Comparison of ENCODE assay signal across 23 mouse cellular contexts in the genomic region with DNA sequence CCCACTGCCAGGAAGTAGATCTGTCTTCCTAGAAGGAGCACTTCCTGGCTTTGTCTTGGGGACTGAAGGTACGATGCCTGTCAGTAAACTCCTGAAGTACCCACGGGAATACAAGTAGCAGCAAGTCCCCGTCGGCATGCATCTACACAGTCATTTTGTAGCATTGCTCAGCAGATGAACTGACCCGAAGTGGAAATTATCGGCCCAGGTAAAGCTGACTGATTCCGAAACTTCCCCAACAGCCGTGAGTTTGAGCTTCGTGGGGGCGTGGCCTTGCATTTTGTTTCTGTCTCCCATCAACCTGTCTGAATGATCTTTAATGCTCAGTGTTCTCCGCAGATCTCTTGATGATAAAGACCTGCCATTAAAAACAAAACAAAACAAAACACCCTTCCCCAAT.
DNase-seq lines count a peak whose midpoint lies in the region; ATAC-seq and TF ChIP-seq lines count a peak whose summit lies in the region.
"Had no signal": no experiment of that assay in that cellular context is flagged by ENCODE, and none has a peak within 500 bp of the region (broad histone marks: within the 10 kb centered on the region; RNA-seq: fewer than 3 reads in every experiment).

No protein-coding gene starts in this region.

- H3K4me3 ChIP-seq in CH12.LX (replicated peaks in 1 of 3; ENCODE audit: low read depth in 2 of 3, low read length in 2 of 3, poor library complexity in 1 of 3) = peak overlapping the region in 1 of 3 experiments; percentile 29
- no peak overlapping the region for H3K4me3 ChIP-seq in forebrain, embryonic 16.5 days (replicated peaks; ENCODE audit: low read length)
- H3K4me3 ChIP-seq in left cerebral cortex, adult 2 months = no peak overlapping the region
- H3K4me3 ChIP-seq: forebrain, embryonic 10.5 days; forebrain, embryonic 13.5 days; gastrocnemius, adult 2 months; heart, embryonic 10.5 days; heart, embryonic 13.5 days; hindbrain, embryonic 12.5 days; hindbrain, embryonic 15.5 days had no signal

- in situ Hi-C loops in CH12.LX (cut with MboI; ENCODE audit: low pct_ligation_motif_present, low pct_unique_long_range_greater_than_20kb, low sequenced_read_pairs) = no loop called here

- peaks cover 7 to 33% of the 10 kb centered on the region in 2 experiments for H3K36me3 ChIP-seq in CH12.LX (replicated peaks in 1 of 2; ENCODE audit: control insufficient read depth in 1 of 2, insufficient read depth in 1 of 2, low read length in 1 of 2)
- no peaks in the 10 kb centered on the region for H3K36me3 ChIP-seq in forebrain, embryonic 16.5 days (ENCODE audit: control insufficient read depth, insufficient read depth)
- H3K36me3 ChIP-seq: heart, embryonic 10.5 days; hindbrain, embryonic 12.5 days; hindbrain, embryonic 15.5 days had no signal

- no peaks in the 10 kb centered on the region for H3K9me3 ChIP-seq in CH12.LX (replicated peaks; ENCODE audit: low read length)
- H3K9me3 ChIP-seq in forebrain, embryonic 16.5 days (ENCODE audit: control insufficient read depth, low read length) = no peaks in the 10 kb centered on the region
- H3K9me3 ChIP-seq: forebrain, embryonic 10.5 days; forebrain, embryonic 13.5 days; heart, embryonic 10.5 days; heart, embryonic 13.5 days; hindbrain, embryonic 12.5 days; hindbrain, embryonic 15.5 days had no signal

- TF ChIP-seq POLR2A in CH12.LX (IDR thresholded peaks at IDR 0.05; ENCODE audit: low read depth, low read length) = no peak

- H3K27ac ChIP-seq in CH12.LX (ENCODE audit: insufficient read depth, low read depth) = no peak overlapping the region
- no peak overlapping the region for H3K27ac ChIP-seq in forebrain, embryonic 16.5 days (ENCODE audit: low read length)
- H3K27ac ChIP-seq in left cerebral cortex, adult 2 months = no peak overlapping the region
- H3K27ac ChIP-seq: forebrain, embryonic 10.5 days; forebrain, embryonic 13.5 days; gastrocnemius, adult 2 months; heart, embryonic 10.5 days; heart, embryonic 13.5 days; hindbrain, embryonic 12.5 days; hindbrain, embryonic 15.5 days had no signal

- H3K4me1 ChIP-seq in CH12.LX (ENCODE audit: control insufficient read depth in 1 of 2, insufficient read depth in 2 of 2) = peaks cover 13 to 25% of the 10 kb centered on the region in 2 experiments
- H3K4me1 ChIP-seq in forebrain, embryonic 16.5 days (replicated peaks; ENCODE audit: control insufficient read depth, insufficient read depth, low read length) = no peaks in the 10 kb centered on the region
- H3K4me1 ChIP-seq: forebrain, embryonic 10.5 days; forebrain, embryonic 13.5 days; heart, embryonic 10.5 days; heart, embryonic 13.5 days; hindbrain, embryonic 12.5 days; hindbrain, embryonic 15.5 days had no signal

- intact Hi-C loops in left cerebral cortex, adult 2 months (cut with DNase I) = no loop called here

- no peak for TF ChIP-seq CTCF in CH12.LX (conservative IDR thresholded peaks at IDR 0.05 in 1 of 2, IDR thresholded peaks at IDR 0.05 in 1 of 2; ENCODE audit: low read depth in 2 of 2, low read length in 2 of 2)
- no peak for TF ChIP-seq CTCF in left cerebral cortex, adult 2 months (IDR thresholded peaks at IDR 0.05)

- H3K4me2 ChIP-seq in CH12.LX (ENCODE audit: insufficient read depth, low read depth, poor library complexity, severe bottlenecking) = peak overlapping the region; percentile 94
- H3K4me2 ChIP-seq in forebrain, embryonic 16.5 days (ENCODE audit: low read length) = no peak overlapping the region
- H3K4me2 ChIP-seq: forebrain, embryonic 13.5 days; heart, embryonic 13.5 days; hindbrain, embryonic 12.5 days; hindbrain, embryonic 15.5 days had no signal

- H3K9ac ChIP-seq in CH12.LX (ENCODE audit: insufficient read depth, low read depth) = 0 out of 2 replicates have a peak overlapping the region, but pooled peaks have one; percentile 35
- no peak overlapping the region for H3K9ac ChIP-seq in forebrain, embryonic 16.5 days (replicated peaks; ENCODE audit: low read depth, low read length)
- H3K9ac ChIP-seq: forebrain, embryonic 13.5 days; forebrain, postnatal 0 days; heart, embryonic 13.5 days; hindbrain, embryonic 12.5 days; hindbrain, embryonic 15.5 days had no signal

- ATAC-seq in inflammation-experienced regulatory T-cells, adult 6 months = peak; percentile 78
- no peak for ATAC-seq in forebrain, embryonic 16.5 days
- ATAC-seq: forebrain, embryonic 13.5 days; forebrain, postnatal 0 days; intestine, embryonic 16.5 days had no signal

- peak; percentile 83 for TF ChIP-seq EP300 in CH12.LX (IDR thresholded peaks at IDR 0.05; ENCODE audit: low read length)

- WGBS in forebrain, embryonic 16.5 days = 93% methylated on average over 11 of the region's 11 CpGs

- no peaks in the 10 kb centered on the region for H3K79me2 ChIP-seq in CH12.LX (replicated peaks; ENCODE audit: control insufficient read depth, extremely low read depth, insufficient read depth, poor library complexity, severe bottlenecking)

- peak; percentile 56 for DNase-seq in CD4-positive, CD25-positive, alpha-beta regulatory T cell, adult 2 months (ENCODE audit: low read depth, low spot score)
- DNase-seq in CH12.LX (ENCODE audit: extremely low read depth) = peak; percentile 80
- DNase-seq in spleen, postnatal 36 days (ENCODE audit: low spot score in 2 of 2) = no peak
- no peak for DNase-seq in left cerebral cortex, adult 2 months (ENCODE audit: extremely low spot score in 1 of 2, low spot score in 2 of 2)
- DNase-seq: adrenal gland, postnatal 10 days; adrenal gland, postnatal 36 days; cerebellum, adult 18-20 months; cerebellum, adult 9-10 months; cerebellum, postnatal 14 days; forebrain, postnatal 0 days; gastrocnemius, adult 2 months; gastrocnemius, postnatal 14 days; heart, adult 18-20 months; heart, postnatal 14 days had no signal

- H3K27me3 ChIP-seq in CH12.LX (replicated peaks) = no peaks in the 10 kb centered on the region
- no peaks in the 10 kb centered on the region for H3K27me3 ChIP-seq in forebrain, embryonic 16.5 days (replicated peaks; ENCODE audit: control insufficient read depth, insufficient read depth, low read length)
- H3K27me3 ChIP-seq: forebrain, embryonic 13.5 days; heart, embryonic 13.5 days; hindbrain, embryonic 12.5 days; hindbrain, embryonic 15.5 days had no signal

- no peak for TF ChIP-seq RAD21 in CH12.LX (IDR thresholded peaks at IDR 0.05; ENCODE audit: low read depth, low read length)

- dilution Hi-C loops in CH12.LX (cut with MboI; ENCODE audit: extremely low pct_ligation_motif_present, extremely low pct_unique_long_range_greater_than_20kb, low sequenced_read_pairs) = no loop called here

TF ChIP-seq in CH12.LX, 34 proteins besides CTCF, POLR2A, EP300 and RAD21:
- peak; percentile 96 for TF ChIP-seq IRF4 (IDR thresholded peaks at IDR 0.05; ENCODE audit: low read depth, low read length)
- TF ChIP-seq ZNF384 (IDR thresholded peaks at IDR 0.05; ENCODE audit: low read depth, low read length) = no peak
- TF ChIP-seq CHD2 (IDR thresholded peaks at IDR 0.05; ENCODE audit: low read length) = 0 out of 2 replicates have a peak, but pooled peaks have one; percentile 29
- TF ChIP-seq JUN (IDR thresholded peaks at IDR 0.05; ENCODE audit: insufficient read depth, low read depth, low read length) = peak; percentile 81
- no peak for TF ChIP-seq RCOR1 (conservative IDR thresholded peaks at IDR 0.05; ENCODE audit: low read depth, low read length)
- no peak for TF ChIP-seq PAX5 (IDR thresholded peaks at IDR 0.05; ENCODE audit: low read length)
- no peak for TF ChIP-seq USF1 (IDR thresholded peaks at IDR 0.05; ENCODE audit: low read depth, low read length)
- TF ChIP-seq NRF1 (IDR thresholded peaks at IDR 0.05; ENCODE audit: low read depth, low read length) = no peak
- no peak for TF ChIP-seq UBTF (IDR thresholded peaks at IDR 0.05; ENCODE audit: low read depth, low read length)
- TF ChIP-seq BHLHE40 (IDR thresholded peaks at IDR 0.05; ENCODE audit: low read depth, low read length) = peak; percentile 65
- TF ChIP-seq JUND (conservative IDR thresholded peaks at IDR 0.05; ENCODE audit: low read depth, low read length) = peak; percentile 93
- TF ChIP-seq MAZ (IDR thresholded peaks at IDR 0.05; ENCODE audit: low read depth, low read length) = no peak
- TF ChIP-seq MEF2A (IDR thresholded peaks at IDR 0.05; ENCODE audit: borderline replicate concordance, low read depth, low read length) = peak; percentile 34; the same call in 1 of the 2 replicates
- no peak for TF ChIP-seq SMC3 (IDR thresholded peaks at IDR 0.05; ENCODE audit: low read depth, low read length)
- TF ChIP-seq USF2 (conservative IDR thresholded peaks at IDR 0.05; ENCODE audit: low read depth, low read length) = no peak
- TF ChIP-seq CHD1 (IDR thresholded peaks at IDR 0.05; ENCODE audit: low read depth, low read length) = no peak
- 0 out of 2 replicates have a peak, but pooled peaks have one; percentile 26 for TF ChIP-seq MXI1 (IDR thresholded peaks at IDR 0.05; ENCODE audit: low read depth, low read length)
- TF ChIP-seq HCFC1 (IDR thresholded peaks at IDR 0.05; ENCODE audit: low read depth, low read length) = no peak
- no peak for TF ChIP-seq NELFE (IDR thresholded peaks at IDR 0.05; ENCODE audit: low read depth, low read length)
- no peak for TF ChIP-seq ZMIZ1 (IDR thresholded peaks at IDR 0.05; ENCODE audit: low read depth, low read length)
- TF ChIP-seq GABPA (IDR thresholded peaks at IDR 0.05; ENCODE audit: insufficient replicate concordance, low read depth, low read length) = no peak
- no peak for TF ChIP-seq POLR2AphosphoS2 (IDR thresholded peaks at IDR 0.05; ENCODE audit: low read depth, low read length)
- TF ChIP-seq MAFK (IDR thresholded peaks at IDR 0.05; ENCODE audit: insufficient replicate concordance, low read length) = no peak
- no peak for TF ChIP-seq MAX (IDR thresholded peaks at IDR 0.05; ENCODE audit: low read length)
- TF ChIP-seq ZC3H11A (IDR thresholded peaks at IDR 0.05; ENCODE audit: low read depth, low read length) = no peak
- TF ChIP-seq TCF12 (IDR thresholded peaks at IDR 0.05; ENCODE audit: low read depth, low read length) = peak; percentile 59; the same call in 1 of the 2 replicates
- TF ChIP-seq TBP (conservative IDR thresholded peaks at IDR 0.05; ENCODE audit: low read depth, low read length) = no peak
- no peak for TF ChIP-seq ZKSCAN1 (IDR thresholded peaks at IDR 0.05; ENCODE audit: borderline replicate concordance, low read depth, low read length)
- TF ChIP-seq ELF1 (IDR thresholded peaks at IDR 0.05; ENCODE audit: low read depth, low read length) = peak; percentile 66
- TF ChIP-seq MYC (IDR thresholded peaks at IDR 0.05; ENCODE audit: low read depth, low read length) = no peak
- TF ChIP-seq SIN3A (IDR thresholded peaks at IDR 0.05; ENCODE audit: low read length) = no peak
- no peak for TF ChIP-seq KAT2A (IDR thresholded peaks at IDR 0.05; ENCODE audit: insufficient replicate concordance, low read length)
- no peak for TF ChIP-seq E2F4 (IDR thresholded peaks at IDR 0.05; ENCODE audit: insufficient replicate concordance, low read depth, low read length)
- TF ChIP-seq ETS1 (conservative IDR thresholded peaks at IDR 0.05; ENCODE audit: low read depth, low read length) = peak; percentile 71

Comparison
In these comparisons a context has a peak if more than half of its experiments do, and no peak if none do; other contexts are left out.
1. DNase-seq: peak in CD4-positive, CD25-positive, alpha-beta regulatory T cell, adult 2 months (single experiment) and CH12.LX (single experiment); none in spleen, postnatal 36 days (0 of 2) and left cerebral cortex, adult 2 months (0 of 2).